Mouse (Mus musculus) CH12.LX (cell line): Measurements from ENCODE around the gene Tigd3. TPM values are rescaled to one million over a fixed set of nuclear protein-coding genes. Genes with fewer than 3 reads are reported as not detected.
"Not testable (repeated sequence)": the region's sequence is repeated elsewhere in the genome, so short reads cannot be mapped to it uniquely, and the experiment has no call there.

Source experiments
- DNase-seq: peaks from one replicate; pipeline ENCODE4 v3.0.0-alpha.2; 2013; ENCODE audit errors: extremely low read depth
- H3K27ac ChIP-seq: 2 replicates; pipeline ENCODE4 v1.5.1; 2012; ENCODE audit warnings: low read depth, mild to moderate bottlenecking, control low read depth, moderate library complexity; ENCODE audit not compliant: insufficient read depth
- H3K27me3 ChIP-seq: replicated peaks from 2 replicates; pipeline ENCODE3; 2012; ENCODE audit warnings: inconsistent platforms
- H3K36me3 ChIP-seq, 2 experiments: replicated peaks in 1 of 2; 2 replicates each; pipeline versions ENCODE3 to v1.6.1; 2012; ENCODE audit warnings: inconsistent platforms in 1 of 2, low read length in 1 of 2, mild to moderate bottlenecking in 1 of 2, mixed read lengths in 1 of 2, moderate library complexity in 1 of 2; ENCODE audit not compliant: control insufficient read depth in 1 of 2, insufficient read depth in 1 of 2
- H3K4me1 ChIP-seq, 2 experiments: 2 replicates each; pipeline ENCODE4 v1.6.1; 2012; ENCODE audit warnings: inconsistent platforms in 1 of 2, moderate library complexity in 1 of 2; ENCODE audit not compliant: insufficient read depth in 2 of 2, control insufficient read depth in 1 of 2
- H3K4me2 ChIP-seq: 2 replicates; pipeline ENCODE4 v1.6.1; 2012; ENCODE audit warnings: low read depth, mild to moderate bottlenecking, control low read depth; ENCODE audit not compliant: poor library complexity, insufficient read depth, severe bottlenecking
- H3K4me3 ChIP-seq, 3 experiments: fragments of 150-350 bp in 1 of 3; sonication (generic) in 1 of 3; replicated peaks in 1 of 3; 2 replicates each; pipeline versions ENCODE3 to v1.5.1; 2011 to 2012; ENCODE audit warnings: low read depth in 2 of 3, low read length in 2 of 3, mild to moderate bottlenecking in 2 of 3, moderate library complexity in 2 of 3, control low read depth in 1 of 3, improper control_type of control experiment in 1 of 3, inconsistent platforms in 1 of 3, mixed read lengths in 1 of 3; ENCODE audit not compliant: poor library complexity in 1 of 3
- H3K79me2 ChIP-seq: replicated peaks from 2 replicates; pipeline ENCODE4 v1.6.1; 2012; ENCODE audit warnings: mild to moderate bottlenecking, moderate library complexity; ENCODE audit not compliant: control insufficient read depth, poor library complexity, insufficient read depth, severe bottlenecking; ENCODE audit errors: extremely low read depth
- H3K9ac ChIP-seq: 2 replicates; pipeline ENCODE4 v1.6.1; 2012; ENCODE audit warnings: low read depth, mild to moderate bottlenecking, control low read depth, moderate library complexity; ENCODE audit not compliant: insufficient read depth
- H3K9me3 ChIP-seq: replicated peaks from 2 replicates; pipeline ENCODE3; 2012; ENCODE audit warnings: low read length, inconsistent platforms, mixed read lengths
- CHD1 ChIP-seq: IDR thresholded peaks from 2 replicates; pipeline ENCODE4 v1.6.1; 2012; ENCODE audit warnings: low read depth, low read length, improper control_type of control experiment, inconsistent platforms
- CTCF ChIP-seq, 2 experiments: IDR thresholded peaks in 1 of 2; conservative IDR thresholded peaks in 1 of 2; 2 replicates each; pipeline ENCODE4 v1.5.1; 2011 to 2012; ENCODE audit warnings: low read depth in 2 of 2, low read length in 2 of 2, improper control_type of control experiment in 1 of 2, inconsistent platforms in 1 of 2, mild to moderate bottlenecking in 1 of 2, moderate library complexity in 1 of 2
- ETS1 ChIP-seq: conservative IDR thresholded peaks from 2 replicates; pipeline ENCODE4 v1.6.1; 2012; ENCODE audit warnings: low read depth, mild to moderate bottlenecking, inconsistent platforms, low read length, improper control_type of control experiment, moderate library complexity
- HCFC1 ChIP-seq: IDR thresholded peaks from 2 replicates; pipeline ENCODE4 v1.6.1; 2012; ENCODE audit warnings: low read depth, mild to moderate bottlenecking, inconsistent platforms, low read length, improper control_type of control experiment
- KAT2A ChIP-seq: IDR thresholded peaks from 2 replicates; pipeline ENCODE4 v1.6.1; 2012; ENCODE audit warnings: low read length, improper control_type of control experiment, inconsistent platforms; ENCODE audit not compliant: insufficient replicate concordance
- MAZ ChIP-seq: IDR thresholded peaks from 2 replicates; pipeline ENCODE4 v1.6.1; 2012; ENCODE audit warnings: low read depth, mild to moderate bottlenecking, inconsistent platforms, low read length, improper control_type of control experiment, moderate library complexity
- MYC ChIP-seq: IDR thresholded peaks from 2 replicates; pipeline ENCODE4 v1.6.1; 2011; ENCODE audit warnings: low read depth, mild to moderate bottlenecking, improper control_type of control experiment, low read length
- POLR2A ChIP-seq: IDR thresholded peaks from 2 replicates; pipeline ENCODE4 v1.6.1; 2011; ENCODE audit warnings: low read depth, mild to moderate bottlenecking, improper control_type of control experiment, low read length
- RAD21 ChIP-seq: IDR thresholded peaks from 2 replicates; pipeline ENCODE4 v1.6.1; 2011; ENCODE audit warnings: low read depth, mild to moderate bottlenecking, low read length, improper control_type of control experiment, moderate library complexity
- SIN3A ChIP-seq: IDR thresholded peaks from 2 replicates; pipeline ENCODE4 v1.6.1; 2012; ENCODE audit warnings: low read length, improper control_type of control experiment, inconsistent platforms
- SMC3 ChIP-seq: IDR thresholded peaks from 2 replicates; pipeline ENCODE4 v1.6.1; 2011; ENCODE audit warnings: low read depth, low read length, improper control_type of control experiment
- USF2 ChIP-seq: conservative IDR thresholded peaks from 2 replicates; pipeline ENCODE4 v1.6.1; 2011; ENCODE audit warnings: low read depth, low read length, improper control_type of control experiment
- ZC3H11A ChIP-seq: IDR thresholded peaks from 2 replicates; pipeline ENCODE4 v1.6.1; 2012; ENCODE audit warnings: low read depth, mild to moderate bottlenecking, inconsistent platforms, low read length, improper control_type of control experiment
- ZKSCAN1 ChIP-seq: IDR thresholded peaks from 2 replicates; pipeline ENCODE4 v1.6.1; 2012; ENCODE audit warnings: low read depth, inconsistent platforms, low read length, improper control_type of control experiment, borderline replicate concordance
- ZMIZ1 ChIP-seq: IDR thresholded peaks from 2 replicates; pipeline ENCODE4 v1.6.1; 2012; ENCODE audit warnings: low read depth, mild to moderate bottlenecking, inconsistent platforms, low read length, improper control_type of control experiment
- dilution Hi-C: fragments of 300-500 bp; cut with MboI; formaldehyde crosslinking; loops from 2 replicates; pipeline ENCODE4 v1.14.3; 2020; ENCODE audit warnings: low sequenced_read_pairs; ENCODE audit not compliant: extremely low pct_unique_long_range_greater_than_20kb, extremely low pct_ligation_motif_present
- in situ Hi-C: fragments of 300-500 bp; cut with MboI; formaldehyde crosslinking; loops from 3 replicates; pipeline ENCODE4 v1.14.3; 2019; ENCODE audit warnings: low sequenced_read_pairs, low pct_ligation_motif_present, low pct_unique_long_range_greater_than_20kb, mixed read lengths
- polyA plus RNA-seq: library from polyadenylated mRNA; unstranded; fragments of >175 nt; gene quantifications from 2 replicates; pipeline ENCODE4 v1.2.1, GENCODE M21; 2012; ENCODE audit warnings: low read depth; ENCODE audit not compliant: insufficient read length
- total RNA-seq, 2 experiments: library from RNA; depleted of rRNA; stranded (reverse); fragments of 300-350 nt in 1 of 2; fragments of >200 nt in 1 of 2; gene quantifications; 2 replicates each; pipeline ENCODE4 v1.2.3; 2012 to 2014

Gene Tigd3
- total and polyA plus RNA-seq, 3 experiments: 0.67 to 1.6 (median 1.4) TPM

DNA sequence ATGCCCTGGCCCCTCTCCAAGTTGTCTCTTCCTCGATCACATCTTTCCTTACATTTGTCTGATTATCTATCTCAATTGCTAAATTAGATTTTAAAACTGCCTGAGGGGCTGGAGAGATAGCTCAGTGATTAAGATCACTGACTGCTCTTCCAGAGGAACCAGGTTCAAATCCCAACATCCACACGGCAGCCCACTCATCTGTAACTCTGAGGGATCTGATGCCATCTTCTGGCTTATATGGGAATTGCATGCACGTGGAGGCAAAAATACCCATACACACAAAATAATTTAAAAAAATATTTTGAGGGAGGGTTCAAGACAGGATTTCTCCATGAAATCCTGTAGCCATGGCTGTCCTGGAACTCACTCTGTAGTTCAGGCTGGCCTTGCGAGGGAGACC, 8.1 kb downstream of the Tigd3 start:
- in situ Hi-C loops (no loop called here), dilution Hi-C loops (no loop called here)
- Histone ChIP-seq H3K9ac (no peak overlapping the region), H3K4me1 (no peaks in the 10 kb centered on the region), H3K4me2 (no peak overlapping the region), H3K79me2 (no peaks in the 10 kb centered on the region), H3K27me3 (no peaks in the 10 kb centered on the region), H3K9me3 (no peaks in the 10 kb centered on the region), H3K4me3 (no peak overlapping the region), H3K36me3 (peaks cover 20 to 69% of the 10 kb centered on the region in 2 experiments), H3K27ac (no peak overlapping the region)
- TF ChIP-seq SMC3 (peak; percentile 61), ETS1 (no peak), MAZ (no peak), USF2 (no peak), ZMIZ1 (no peak), SIN3A (no peak), RAD21 (peak; percentile 53), ZC3H11A (no peak), KAT2A (no peak), CHD1 (no peak), MYC (0 out of 2 replicates have a peak, but pooled peaks have one; percentile 30), HCFC1 (no peak), ZKSCAN1 (no peak), CTCF (conservative IDR thresholded peaks at IDR 0.05 in 1 of 2, IDR thresholded peaks at IDR 0.05 in 1 of 2; ENCODE audit: low read depth in 2 of 2, low read length in 2 of 2) (peak in 1 of 2 experiments; percentile 70; a peak in 3 of 4 replicates)
- peak; percentile 46 for DNase-seq

- Histone ChIP-seq H3K9ac (no peak overlapping the region), H3K9me3 (no peaks in the 10 kb centered on the region), H3K79me2 (no peaks in the 10 kb centered on the region), H3K4me3 (no peak overlapping the region), H3K4me1 (peaks cover 0 to 11% of the 10 kb centered on the region in 2 experiments; a peak in 2 of 4 replicates)
- dilution Hi-C loops (no loop called here), in situ Hi-C loops (no loop called here)
- TF ChIP-seq ETS1 (no peak), POLR2A (no peak)
- TF ChIP-seq, all 38 proteins: peak for 0
- no peak overlapping the region for H3K27ac ChIP-seq
- no peak for DNase-seq
- H3K36me3 ChIP-seq: peaks cover 35 to 79% of the 10 kb centered on the region in 2 experiments
- no peaks in the 10 kb centered on the region for H3K27me3 ChIP-seq
- H3K4me2 ChIP-seq: no peak overlapping the region
Observed at GRCm38 (mm10) chr19:5883935-5884334, 10.0 kb downstream of the Tigd3 start.

DNA sequence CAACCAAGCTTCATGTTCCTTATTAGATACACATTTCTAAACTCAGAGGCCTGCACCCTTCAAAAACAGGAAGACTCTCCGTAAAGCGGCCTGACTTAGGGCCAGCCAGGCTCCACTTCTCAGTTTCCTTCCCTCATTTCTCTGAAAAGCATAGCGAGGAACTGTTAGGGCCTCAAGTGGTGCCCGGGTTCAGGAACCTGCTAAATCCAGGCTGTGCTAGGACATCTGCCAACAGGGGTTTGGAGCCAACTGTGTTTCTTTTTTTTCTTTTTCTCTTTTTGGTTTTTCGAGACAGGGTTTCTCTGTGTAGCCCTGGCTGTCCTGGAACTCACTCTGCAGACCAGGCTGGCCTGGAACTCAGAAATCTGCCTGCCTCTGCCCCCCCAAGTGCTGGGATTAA, 11.9 kb downstream of the Tigd3 start:
- H3K4me3 ChIP-seq, H3K9ac ChIP-seq, in situ Hi-C loops, H3K27ac ChIP-seq, H3K27me3 ChIP-seq, H3K79me2 ChIP-seq, dilution Hi-C loops, H3K4me2 ChIP-seq, H3K9me3 ChIP-seq, DNase-seq: not testable (repeated sequence)
- Histone ChIP-seq H3K36me3 (peaks cover 35 to 69% of the 10 kb centered on the region in 2 experiments), H3K4me1 (peaks cover 3 to 22% of the 10 kb centered on the region in 2 experiments)
